Mouse (Mus musculus) kidney, embryonic 15.5 days (tissue): ENCODE data around the gene Pja2. TPM values are rescaled to one million over a fixed set of nuclear protein-coding genes. Genes with fewer than 3 reads are reported as not detected.
A peak's percentile ranks its signal among the peaks of the same experiment; 100 is the strongest.

Experiments
- ATAC-seq: fragments of 200-750 bp; cut with Nextera tagmentation; replicated peaks from 2 replicates; pipeline ENCODE4 v1.8.0; 2017; ENCODE audit warnings: moderate TSS enrichment; ENCODE audit not compliant: low FRiP score
- H3K27ac ChIP-seq: fragments of 300-500 bp; sonication (generic); 2 replicates; pipeline ENCODE4 v1.5.1; 2015; ENCODE audit warnings: mild to moderate bottlenecking, inconsistent platforms
- H3K27me3 ChIP-seq: fragments of 300-500 bp; sonication (generic); 2 replicates; pipeline ENCODE4 v1.6.1; 2015; ENCODE audit warnings: inconsistent platforms
- H3K36me3 ChIP-seq: fragments of 300-500 bp; sonication (generic); 2 replicates; pipeline ENCODE4 v1.6.1; 2015; ENCODE audit warnings: inconsistent platforms
- H3K4me1 ChIP-seq: fragments of 300-500 bp; sonication (generic); 2 replicates; pipeline ENCODE4 v1.6.1; 2015; ENCODE audit warnings: inconsistent platforms
- H3K4me2 ChIP-seq: fragments of 300-500 bp; sonication (generic); 2 replicates; pipeline ENCODE4 v1.6.1; 2015; ENCODE audit warnings: moderate library complexity, mild to moderate bottlenecking, inconsistent platforms
- H3K4me3 ChIP-seq: fragments of 300-500 bp; sonication (generic); replicated peaks from 2 replicates; pipeline ENCODE4 v1.5.1; 2015; ENCODE audit warnings: mild to moderate bottlenecking, inconsistent platforms
- H3K9ac ChIP-seq: fragments of 300-500 bp; sonication (generic); 2 replicates; pipeline ENCODE4 v1.6.1; 2015; ENCODE audit warnings: mild to moderate bottlenecking, inconsistent platforms
- H3K9me3 ChIP-seq: fragments of 300-500 bp; sonication (generic); replicated peaks from 2 replicates; pipeline ENCODE4 v1.6.1; 2016; ENCODE audit warnings: inconsistent platforms
- WGBS: fragments of 180-500 bp; shearing (Covaris S2); methylation state at CpG from one replicate; pipeline ENCODE4 v1.1.7; 2015; ENCODE audit warnings: mixed read lengths; 5-methylcytosine and 5-hydroxymethylcytosine counted together
- polyA plus RNA-seq: library from polyadenylated mRNA; unstranded; fragments of >200 nt; fragmentation: Nextera tagmentation; extraction: Ambion mirVana; gene quantifications from 2 replicates; pipeline ENCODE4 v1.2.1, GENCODE M21; 2015

The Pja2 gene
- polyA plus RNA-seq: 65.1 and 66.1 TPM in 2 replicates

- Histone ChIP-seq H3K27me3 (no peaks in the 10 kb centered on the region), H3K27ac (peak within 1 kb of the TSS; percentile 98), H3K4me2 (peak within 1 kb of the TSS; percentile 84), H3K9ac (peak within 1 kb of the TSS; percentile 83), H3K36me3 (no peaks in the 10 kb centered on the region), H3K4me3 (peak within 1 kb of the TSS; percentile 98), H3K4me1 (peaks cover 11% of the 10 kb centered on the region), H3K9me3 (no peaks in the 10 kb centered on the region)
- WGBS: under 1% methylated on average over 40 of the region's 60 CpGs
- ATAC-seq: peak; percentile 100
Measured at GRCm38 (mm10) chr17:64331898-64332769, at the start of gene Pja2. Pja2 (minus strand) TSS chr17:64331916.

- ATAC-seq: no peak
- H3K36me3 ChIP-seq: no peaks in the 10 kb centered on the region
- WGBS: 71% methylated on average over 4 of the region's 4 CpGs
- H3K27me3 ChIP-seq: no peaks in the 10 kb centered on the region
- no peak overlapping the region for H3K27ac ChIP-seq
- H3K4me1 ChIP-seq: no peaks in the 10 kb centered on the region
- no peak overlapping the region for H3K4me3 ChIP-seq
- no peaks in the 10 kb centered on the region for H3K9me3 ChIP-seq
- no peak overlapping the region for H3K9ac ChIP-seq
- no peak overlapping the region for H3K4me2 ChIP-seq
Measured at GRCm38 (mm10) chr17:64375327-64375726, 43.6 kb upstream of the Pja2 start.

DNA sequence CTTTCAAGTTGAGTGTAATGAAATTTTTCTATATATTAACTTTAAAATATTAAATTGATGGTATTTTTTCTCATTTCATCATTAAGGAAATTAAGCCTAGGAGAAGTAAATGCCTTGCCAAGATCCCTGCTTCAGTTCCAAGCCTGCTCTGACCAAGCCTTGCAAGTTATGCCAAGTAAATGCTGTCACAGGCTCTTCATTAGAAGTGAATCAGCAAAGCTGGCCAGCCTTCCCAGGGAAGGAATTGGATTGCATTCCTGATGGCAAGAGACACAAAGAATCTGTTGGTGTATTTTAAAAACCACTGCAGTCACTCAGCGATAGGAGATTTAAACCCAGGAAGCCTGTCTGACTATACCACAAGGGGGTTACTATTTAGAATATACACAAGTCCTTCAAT, 32.0 kb upstream of the Pja2 start:
- H3K4me1 ChIP-seq: no peaks in the 10 kb centered on the region
- H3K9ac ChIP-seq: no peak overlapping the region
- no peak for ATAC-seq
- H3K9me3 ChIP-seq: no peaks in the 10 kb centered on the region
- H3K4me2 ChIP-seq: no peak overlapping the region
- H3K27ac ChIP-seq: no peak overlapping the region
- no peaks in the 10 kb centered on the region for H3K36me3 ChIP-seq
- no peaks in the 10 kb centered on the region for H3K27me3 ChIP-seq
- WGBS: 87% methylated on average over 1 of the region's 1 CpGs
- no peak overlapping the region for H3K4me3 ChIP-seq

GRCm38 (mm10) chr17:64362570-64362969, 30.9 kb upstream of the Pja2 start:
- H3K9ac ChIP-seq: no peak overlapping the region
- no peak overlapping the region for H3K4me2 ChIP-seq
- no peak for ATAC-seq
- H3K36me3 ChIP-seq: no peaks in the 10 kb centered on the region
- no peak overlapping the region for H3K4me3 ChIP-seq
- 80% methylated on average over 5 of the region's 5 CpGs for WGBS
- no peaks in the 10 kb centered on the region for H3K9me3 ChIP-seq
- no peaks in the 10 kb centered on the region for H3K27me3 ChIP-seq
- H3K4me1 ChIP-seq: no peaks in the 10 kb centered on the region
- H3K27ac ChIP-seq: no peak overlapping the region

GRCm38 (mm10) chr17:64361911-64362425, 30.3 kb upstream of the Pja2 start:
- Histone ChIP-seq H3K4me1 (no peaks in the 10 kb centered on the region), H3K9ac (no peak overlapping the region), H3K9me3 (no peaks in the 10 kb centered on the region), H3K27ac (no peak overlapping the region), H3K36me3 (no peaks in the 10 kb centered on the region), H3K4me3 (no peak overlapping the region), H3K27me3 (no peaks in the 10 kb centered on the region), H3K4me2 (no peak overlapping the region)
- no peak for ATAC-seq
- WGBS: 91% methylated on average over 3 of the region's 3 CpGs

- H3K9me3 ChIP-seq: no peaks in the 10 kb centered on the region
- H3K27ac ChIP-seq: no peak overlapping the region
- no peak overlapping the region for H3K4me2 ChIP-seq
- no peaks in the 10 kb centered on the region for H3K36me3 ChIP-seq
- WGBS: 97% methylated on average over 7 of the region's 7 CpGs
- H3K27me3 ChIP-seq: no peaks in the 10 kb centered on the region
- H3K4me3 ChIP-seq: no peak overlapping the region
- no peaks in the 10 kb centered on the region for H3K4me1 ChIP-seq
- no peak for ATAC-seq
- no peak overlapping the region for H3K9ac ChIP-seq
Measured at GRCm38 (mm10) chr17:64353940-64354339, 22.2 kb upstream of the Pja2 start.

DNA sequence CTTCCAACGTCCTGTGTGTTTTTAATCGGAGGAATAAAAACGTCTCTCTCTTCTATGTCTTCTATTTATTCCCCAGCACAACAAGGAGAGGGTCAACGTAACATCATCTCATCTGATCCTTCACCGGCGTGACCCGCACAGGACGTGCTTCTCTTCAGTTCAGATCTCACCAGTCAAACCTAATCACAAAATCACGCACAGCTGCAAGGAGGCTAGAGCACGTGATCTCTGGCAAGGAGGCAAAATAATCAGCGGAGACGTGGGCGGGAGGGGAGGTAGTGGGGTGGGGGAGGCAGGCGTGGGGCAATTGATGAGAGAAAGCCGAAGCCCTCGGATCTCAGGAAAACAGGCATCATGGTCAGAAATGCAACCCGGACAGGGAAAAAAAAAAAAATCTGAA, 14.4 kb upstream of the Pja2 start:
- WGBS: 20% methylated on average over 17 of the region's 17 CpGs
- Histone ChIP-seq H3K4me1 (peaks cover 6% of the 10 kb centered on the region; the same call in 1 of the 2 replicates), H3K4me3 (peak overlapping the region; percentile 26), H3K36me3 (no peaks in the 10 kb centered on the region), H3K9ac (peak overlapping the region; percentile 36; the same call in 1 of the 2 replicates), H3K27me3 (no peaks in the 10 kb centered on the region), H3K9me3 (no peaks in the 10 kb centered on the region), H3K27ac (no peak overlapping the region), H3K4me2 (peak overlapping the region; percentile 60)
- no peak for ATAC-seq

DNA sequence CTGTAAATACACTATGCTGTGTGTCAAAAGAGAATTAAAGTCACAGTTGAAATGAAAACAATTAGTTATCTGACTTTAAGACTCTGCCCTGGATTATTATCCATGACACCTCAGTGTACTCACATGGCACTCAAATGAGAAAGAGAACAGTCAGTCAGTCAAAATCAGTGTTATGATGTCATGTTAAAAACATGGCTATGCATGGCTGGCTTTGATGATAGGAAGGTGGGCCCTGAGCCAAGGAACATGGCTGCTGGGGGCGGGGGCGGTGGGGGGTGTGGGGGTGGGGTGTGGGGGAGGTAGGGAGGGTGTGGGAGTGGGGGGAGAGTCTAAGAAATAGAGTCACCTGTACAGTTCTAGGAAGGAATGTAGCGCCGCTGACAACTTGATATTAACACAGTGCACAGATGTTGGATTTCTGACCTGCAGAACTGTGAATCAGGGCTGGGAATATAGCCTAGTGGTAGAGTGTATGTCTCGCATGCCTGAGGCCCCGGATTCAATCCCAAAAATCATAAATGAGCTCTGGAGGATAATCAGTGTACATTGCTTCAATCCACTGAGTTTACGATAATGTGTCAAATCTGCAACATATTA, 13.0 kb upstream of the Pja2 start:
- WGBS: 69% methylated on average over 7 of the region's 7 CpGs
- ATAC-seq: no peak
- Histone ChIP-seq H3K27ac (no peak overlapping the region), H3K27me3 (no peaks in the 10 kb centered on the region), H3K9me3 (no peaks in the 10 kb centered on the region), H3K4me2 (no peak overlapping the region), H3K4me1 (peaks cover 6% of the 10 kb centered on the region; the same call in 1 of the 2 replicates), H3K4me3 (no peak overlapping the region), H3K36me3 (no peaks in the 10 kb centered on the region), H3K9ac (no peak overlapping the region)

GRCm38 (mm10) chr17:64341698-64342097, 10.0 kb upstream of the Pja2 start:
- no peak for ATAC-seq
- Histone ChIP-seq H3K9ac (no peak overlapping the region), H3K4me2 (no peak overlapping the region), H3K4me3 (no peak overlapping the region), H3K27me3 (no peaks in the 10 kb centered on the region), H3K27ac (no peak overlapping the region), H3K36me3 (no peaks in the 10 kb centered on the region), H3K9me3 (no peaks in the 10 kb centered on the region), H3K4me1 (peaks cover 6% of the 10 kb centered on the region; the same call in 1 of the 2 replicates)
- WGBS: 75% methylated on average over 7 of the region's 7 CpGs

DNA sequence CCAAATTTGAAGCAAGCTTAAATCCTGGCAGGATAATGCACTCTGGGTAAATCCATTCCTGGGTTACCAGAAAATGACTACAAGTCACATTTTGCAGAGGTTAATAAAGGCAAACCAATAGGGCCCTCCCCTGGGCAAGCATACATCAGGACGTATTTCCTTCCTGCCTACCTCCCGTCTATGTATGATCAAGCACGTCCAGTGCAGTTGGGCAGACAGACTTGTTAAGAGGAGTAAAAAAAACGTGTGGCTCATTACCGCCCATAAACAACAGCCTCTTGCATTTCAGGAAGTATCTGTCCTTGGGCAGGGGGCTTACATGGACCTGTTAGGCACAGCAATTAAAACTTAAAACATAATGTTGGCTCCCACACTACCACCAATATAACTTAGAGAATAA, 8.0 kb upstream of the Pja2 start:
- Histone ChIP-seq H3K4me3 (no peak overlapping the region), H3K9me3 (no peaks in the 10 kb centered on the region), H3K36me3 (no peaks in the 10 kb centered on the region), H3K4me1 (no peaks in the 10 kb centered on the region), H3K4me2 (no peak overlapping the region), H3K9ac (no peak overlapping the region), H3K27ac (no peak overlapping the region), H3K27me3 (no peaks in the 10 kb centered on the region)
- no peak for ATAC-seq
- 45% methylated on average over 5 of the region's 5 CpGs for WGBS

- Histone ChIP-seq H3K4me1 (peaks cover 5% of the 10 kb centered on the region), H3K9me3 (no peaks in the 10 kb centered on the region), H3K36me3 (no peaks in the 10 kb centered on the region), H3K4me2 (no peak overlapping the region), H3K27me3 (no peaks in the 10 kb centered on the region), H3K9ac (no peak overlapping the region), H3K4me3 (no peak overlapping the region), H3K27ac (no peak overlapping the region)
- ATAC-seq: no peak
- WGBS: 84% methylated on average over 4 of the region's 4 CpGs
Measured at GRCm38 (mm10) chr17:64337220-64337619, 5.5 kb upstream of the Pja2 start.

GRCm38 (mm10) chr17:64333956-64334355, 2.2 kb upstream of the Pja2 start:
- H3K36me3 ChIP-seq: no peaks in the 10 kb centered on the region
- no peak overlapping the region for H3K4me3 ChIP-seq
- 76% methylated on average over 4 of the region's 4 CpGs for WGBS
- no peak for ATAC-seq
- no peaks in the 10 kb centered on the region for H3K9me3 ChIP-seq
- H3K4me1 ChIP-seq: peaks cover 11% of the 10 kb centered on the region
- H3K4me2 ChIP-seq: no peak overlapping the region
- no peak overlapping the region for H3K27ac ChIP-seq
- H3K27me3 ChIP-seq: no peaks in the 10 kb centered on the region
- no peak overlapping the region for H3K9ac ChIP-seq
